Mouse (Mus musculus): Measurements from ENCODE around the gene Eno3. TPM values are rescaled to one million over a fixed set of nuclear protein-coding genes. Genes with fewer than 3 reads are reported as not detected.

Gene Eno3
- total and polyA plus RNA-seq, 3 experiments = 1,222 to 1,659 (median 1,523) TPM

GRCm38 (mm10) chr11:70615516-70616093 lies 41.4 kb upstream of the Eno3 start, which contains the start of gene 4930544D05Rik:
Gene 4930544D05Rik (plus strand): TSS chr11:70615848.
- Histone ChIP-seq H3K27me3 (ENCODE audit: control insufficient read depth, insufficient read depth, low read length) (no peaks in the 10 kb centered on the region), H3K79me2 (replicated peaks; ENCODE audit: control insufficient read depth, insufficient read depth, low read length) (no peaks in the 10 kb centered on the region), H3K4me3 (peak within 1 kb of the TSS; percentile 48), H3K4me1 (ENCODE audit: control insufficient read depth, insufficient read depth, low read length) (peaks cover 3% of the 10 kb centered on the region), H3K36me3 (ENCODE audit: control insufficient read depth, insufficient read depth, low read length) (no peaks in the 10 kb centered on the region), H3K27ac (peak within 1 kb of the TSS; percentile 40; the same call in 1 of the 2 replicates), H3K9ac (ENCODE audit: low read depth, low read length) (peak within 1 kb of the TSS; percentile 49)
- intact Hi-C loops (cut with DNase I) = no loop called here
- 21% methylated on average over 21 of the region's 21 CpGs for WGBS
- TF ChIP-seq EP300 (IDR thresholded peaks at IDR 0.05; ENCODE audit: insufficient read depth, low read depth, low read length) (no peak), POLR2A (IDR thresholded peaks at IDR 0.05; ENCODE audit: insufficient read depth, low read depth, low read length) (no peak), CTCF (IDR thresholded peaks at IDR 0.05) (no peak)
- DNase-seq = no peak

- H3K36me3 ChIP-seq (ENCODE audit: control insufficient read depth, insufficient read depth, low read length) = no peaks in the 10 kb centered on the region
- no peaks in the 10 kb centered on the region for H3K27me3 ChIP-seq (ENCODE audit: control insufficient read depth, insufficient read depth, low read length)
- H3K4me1 ChIP-seq (ENCODE audit: control insufficient read depth, insufficient read depth, low read length) = peaks cover 7% of the 10 kb centered on the region
- no peak for DNase-seq
- intact Hi-C loops (cut with DNase I) = no loop called here
- H3K4me3 ChIP-seq = no peak within 1 kb of the TSS
- no peak within 1 kb of the TSS for H3K9ac ChIP-seq (ENCODE audit: low read depth, low read length)
- no peak within 1 kb of the TSS for H3K27ac ChIP-seq
- no peaks in the 10 kb centered on the region for H3K79me2 ChIP-seq (replicated peaks; ENCODE audit: control insufficient read depth, insufficient read depth, low read length)
- WGBS = 46% methylated on average over 1 of the region's 1 CpGs
- TF ChIP-seq EP300 (IDR thresholded peaks at IDR 0.05; ENCODE audit: insufficient read depth, low read depth, low read length) (no peak), POLR2A (IDR thresholded peaks at IDR 0.05; ENCODE audit: insufficient read depth, low read depth, low read length) (no peak), CTCF (IDR thresholded peaks at IDR 0.05) (no peak)
Measured at GRCm38 (mm10) chr11:70619101-70619500, 37.9 kb upstream of the Eno3 start, which contains the start of gene Chrne. Gene Chrne (minus strand): TSS chr11:70619216.

- Histone ChIP-seq H3K27me3 (ENCODE audit: control insufficient read depth, insufficient read depth, low read length) (no peaks in the 10 kb centered on the region), H3K79me2 (replicated peaks; ENCODE audit: control insufficient read depth, insufficient read depth, low read length) (no peaks in the 10 kb centered on the region), H3K9ac (ENCODE audit: low read depth, low read length) (no peak overlapping the region), H3K4me1 (ENCODE audit: control insufficient read depth, insufficient read depth, low read length) (peaks cover 4% of the 10 kb centered on the region; the same call in 1 of the 2 replicates), H3K36me3 (ENCODE audit: control insufficient read depth, insufficient read depth, low read length) (no peaks in the 10 kb centered on the region), H3K4me3 (no peak overlapping the region), H3K27ac (no peak overlapping the region)
- TF ChIP-seq CTCF (IDR thresholded peaks at IDR 0.05) = no peak
- no peak for TF ChIP-seq POLR2A (IDR thresholded peaks at IDR 0.05; ENCODE audit: insufficient read depth, low read depth, low read length)
- no peak for TF ChIP-seq EP300 (IDR thresholded peaks at IDR 0.05; ENCODE audit: insufficient read depth, low read depth, low read length)
- intact Hi-C loops (cut with DNase I) = loop anchor here (5.0 kb wide), 1 partner anchor 190 kb away; the partner anchor contains the start of gene Arrb2
- WGBS = 39% methylated on average over 7 of the region's 7 CpGs
- no peak for DNase-seq
Measured at GRCm38 (mm10) chr11:70621972-70622814, 34.8 kb upstream of the Eno3 start.

GRCm38 (mm10) chr11:70623053-70623742 lies 33.8 kb upstream of the Eno3 start:
- WGBS = 67% methylated on average over 10 of the region's 10 CpGs

GRCm38 (mm10) chr11:70625473-70625872 lies 31.5 kb upstream of the Eno3 start:
- H3K36me3 ChIP-seq (ENCODE audit: control insufficient read depth, insufficient read depth, low read length) = no peaks in the 10 kb centered on the region
- no peak overlapping the region for H3K9ac ChIP-seq (ENCODE audit: low read depth, low read length)
- intact Hi-C loops (cut with DNase I) = no loop called here
- H3K27me3 ChIP-seq (ENCODE audit: control insufficient read depth, insufficient read depth, low read length) = no peaks in the 10 kb centered on the region
- no peak overlapping the region for H3K27ac ChIP-seq
- 47% methylated on average over 4 of the region's 4 CpGs for WGBS
- no peaks in the 10 kb centered on the region for H3K79me2 ChIP-seq (replicated peaks; ENCODE audit: control insufficient read depth, insufficient read depth, low read length)
- DNase-seq = peak in 1 of 2 experiments; percentile 54
- H3K4me3 ChIP-seq = no peak overlapping the region
- H3K4me1 ChIP-seq (ENCODE audit: control insufficient read depth, insufficient read depth, low read length) = peaks cover 4% of the 10 kb centered on the region; the same call in 1 of the 2 replicates
- TF ChIP-seq POLR2A (IDR thresholded peaks at IDR 0.05; ENCODE audit: insufficient read depth, low read depth, low read length) (no peak), CTCF (IDR thresholded peaks at IDR 0.05) (peak; percentile 75), EP300 (IDR thresholded peaks at IDR 0.05; ENCODE audit: insufficient read depth, low read depth, low read length) (no peak)

More at GRCm38 (mm10) chr11:70623053-70623742, 33.8 kb upstream of the Eno3 start:
- peak; percentile 36 for TF ChIP-seq CTCF (IDR thresholded peaks at IDR 0.05)
- no peak for TF ChIP-seq POLR2A (IDR thresholded peaks at IDR 0.05; ENCODE audit: insufficient read depth, low read depth, low read length)
- Histone ChIP-seq H3K4me3 (no peak overlapping the region), H3K79me2 (replicated peaks; ENCODE audit: control insufficient read depth, insufficient read depth, low read length) (no peaks in the 10 kb centered on the region), H3K9ac (ENCODE audit: low read depth, low read length) (no peak overlapping the region), H3K4me1 (ENCODE audit: control insufficient read depth, insufficient read depth, low read length) (peaks cover 4% of the 10 kb centered on the region; the same call in 1 of the 2 replicates), H3K27me3 (ENCODE audit: control insufficient read depth, insufficient read depth, low read length) (no peaks in the 10 kb centered on the region), H3K36me3 (ENCODE audit: control insufficient read depth, insufficient read depth, low read length) (no peaks in the 10 kb centered on the region), H3K27ac (no peak overlapping the region)
- intact Hi-C loops (cut with DNase I) = loop anchor here (5.0 kb wide), 1 partner anchor 191 kb away; the partner anchor contains the start of gene Arrb2
- DNase-seq = no peak
